Mouse (Mus musculus): ENCODE results near the gene Aes.

Gene Aes

DNA sequence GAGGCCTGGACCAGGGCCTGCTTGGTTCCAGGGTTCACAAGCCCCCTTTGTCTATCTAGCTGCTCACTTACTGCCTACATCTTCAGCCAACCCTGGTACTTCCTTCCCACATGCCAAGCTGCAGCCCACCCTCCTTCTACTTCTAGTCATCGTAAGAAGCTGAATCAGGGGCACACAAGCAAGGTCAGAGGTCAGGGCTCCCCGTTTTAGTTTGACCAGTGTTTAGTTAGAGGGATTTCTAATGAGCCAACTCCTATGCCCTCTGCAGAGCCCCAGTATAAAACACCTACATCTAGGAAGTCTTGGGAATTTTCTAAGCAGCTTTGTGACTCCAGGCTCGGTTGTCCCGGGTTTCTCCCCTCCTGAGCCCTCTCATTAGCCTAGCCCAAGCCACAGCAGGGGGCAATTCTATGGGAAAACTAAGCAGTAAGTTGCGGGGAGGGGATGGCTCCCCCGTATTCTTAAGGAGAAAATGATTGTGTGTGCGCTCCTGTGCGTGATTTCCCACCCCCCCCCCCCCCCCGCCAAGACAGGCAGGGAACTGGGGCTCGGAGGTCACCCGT lies 11.0 kb downstream of the Aes start:
- no peak for DNase-seq

- DNase-seq, result peak; percentile 98
Measured at GRCm38 (mm10) chr10:81570831-81571500, 11.7 kb downstream of the Aes start.

DNA sequence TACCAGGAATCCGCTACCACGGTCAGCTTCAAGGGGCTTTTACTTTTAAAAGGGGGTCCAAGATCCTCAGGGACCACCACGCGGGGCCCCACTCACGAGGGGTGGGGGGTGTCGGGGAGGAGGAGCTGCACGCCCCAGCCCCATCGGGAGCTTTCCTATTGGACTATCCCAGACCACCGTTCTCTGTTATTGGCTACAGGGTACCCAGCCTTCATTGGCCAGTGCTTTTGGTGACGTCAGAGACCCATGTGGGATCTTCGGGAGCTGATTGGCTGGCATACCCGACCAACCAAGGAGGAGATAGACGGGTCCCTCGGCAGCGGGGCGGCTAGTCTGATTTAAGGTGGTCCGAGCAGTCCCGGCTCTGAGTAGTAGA lies 12.2 kb downstream of the Aes start:
- DNase-seq, result peak; percentile 99

DNA sequence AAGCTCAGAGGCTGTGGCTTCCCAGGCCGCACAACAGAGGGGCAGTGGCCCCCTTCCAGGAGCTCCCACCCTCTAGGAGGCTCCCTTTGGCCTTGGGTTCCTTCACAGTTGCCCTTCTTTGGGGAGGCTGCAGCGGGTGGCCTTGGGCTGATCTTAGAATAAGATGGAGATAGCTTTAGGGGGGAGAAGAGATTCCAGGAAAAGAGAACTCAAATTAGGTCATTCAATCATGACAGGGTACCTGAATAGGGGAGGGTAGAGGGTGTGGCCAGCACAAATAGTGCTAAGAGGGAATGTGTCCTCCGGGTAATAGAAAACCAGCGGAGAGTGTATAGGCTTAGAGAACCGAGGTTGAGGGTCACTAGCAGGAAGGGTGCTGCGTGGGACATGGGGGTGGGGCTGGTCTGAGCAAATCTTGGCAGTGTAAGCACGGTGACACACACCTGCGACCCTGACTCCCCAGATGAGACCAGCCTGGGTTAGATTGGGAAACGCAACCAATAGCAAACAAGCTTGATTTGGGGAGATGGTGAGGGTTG lies 12.9 kb downstream of the Aes start:
- DNase-seq, result peak; percentile 39

DNA sequence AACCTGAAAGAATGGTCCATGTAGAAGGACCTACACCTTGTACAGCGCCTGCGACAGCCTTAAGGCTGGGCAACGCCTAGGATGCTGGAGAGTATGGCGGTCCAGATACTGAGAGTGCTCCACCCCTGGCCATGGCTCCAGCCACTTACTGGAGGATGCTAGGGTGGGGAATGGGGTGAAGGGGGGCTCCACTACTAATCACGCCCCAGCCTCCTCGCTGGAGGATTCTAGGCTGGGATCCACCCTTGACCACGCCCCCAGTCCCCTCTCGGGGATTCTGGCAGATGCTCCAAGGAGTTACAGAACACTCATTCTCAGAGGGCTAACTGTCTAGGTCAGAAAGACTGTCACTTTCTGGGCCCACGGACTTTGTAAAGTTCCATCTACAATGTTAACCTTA lies 13.7 kb downstream of the Aes start:
- peak; percentile 64 for DNase-seq

DNA sequence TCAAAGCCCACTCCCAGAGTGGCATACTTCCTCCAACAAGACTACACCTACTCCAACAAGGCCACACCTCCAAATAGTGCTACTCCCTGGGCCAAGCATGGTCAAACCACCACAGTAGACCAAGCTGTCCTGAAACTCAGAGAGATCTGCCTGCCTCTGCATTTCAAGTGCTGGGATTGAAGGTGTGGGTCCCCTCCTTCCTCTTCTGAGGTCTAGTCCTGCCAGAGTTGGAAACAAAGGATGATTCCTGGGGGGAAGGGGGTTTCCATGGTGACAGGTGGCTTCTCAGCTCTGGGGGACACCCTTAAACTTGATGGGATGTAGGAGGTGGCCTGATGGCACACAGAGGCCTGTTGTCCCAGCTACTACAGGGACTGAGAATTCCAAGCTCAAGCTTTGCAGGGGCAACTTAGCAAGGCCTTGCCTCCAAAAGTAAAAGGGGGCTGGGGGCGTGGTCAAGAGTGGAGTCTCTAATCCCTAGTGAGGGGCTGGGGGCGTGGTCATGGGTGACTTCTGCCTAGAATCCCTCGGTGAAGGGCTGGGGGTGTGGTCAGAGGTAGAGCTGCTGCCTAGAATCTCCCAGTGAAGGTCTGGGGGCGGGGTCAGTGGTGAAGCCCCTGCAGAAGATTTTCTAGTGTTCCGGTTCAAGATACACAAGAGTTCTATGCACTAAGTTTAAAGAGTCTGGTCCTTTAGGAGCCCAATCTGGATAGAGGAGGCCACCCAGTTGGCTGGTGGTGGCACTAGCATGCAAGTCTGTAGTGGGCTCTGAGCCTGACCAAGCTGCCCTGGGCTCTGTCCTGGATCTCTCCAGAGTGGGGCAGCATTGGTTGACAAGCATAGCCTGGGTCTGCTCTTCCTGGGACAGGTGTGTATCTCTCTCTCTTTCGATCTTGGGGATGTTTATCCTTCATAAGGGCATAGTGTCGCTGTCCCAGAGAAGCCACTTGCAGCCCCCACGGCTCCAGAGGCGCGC lies 15.1 kb downstream of the Aes start, which contains the start of gene Tle2:
Gene Tle2, plus strand, starts transcription at position 481 of the 976 bp plus-strand sequence.
- DNase-seq, result no peak

- peak; percentile 79 for DNase-seq
Measured at GRCm38 (mm10) chr10:81575208-81575631, 15.9 kb downstream of the Aes start.

GRCm38 (mm10) chr10:81575695-81576094 lies 16.4 kb downstream of the Aes start:
- DNase-seq, result peak; percentile 45

DNA sequence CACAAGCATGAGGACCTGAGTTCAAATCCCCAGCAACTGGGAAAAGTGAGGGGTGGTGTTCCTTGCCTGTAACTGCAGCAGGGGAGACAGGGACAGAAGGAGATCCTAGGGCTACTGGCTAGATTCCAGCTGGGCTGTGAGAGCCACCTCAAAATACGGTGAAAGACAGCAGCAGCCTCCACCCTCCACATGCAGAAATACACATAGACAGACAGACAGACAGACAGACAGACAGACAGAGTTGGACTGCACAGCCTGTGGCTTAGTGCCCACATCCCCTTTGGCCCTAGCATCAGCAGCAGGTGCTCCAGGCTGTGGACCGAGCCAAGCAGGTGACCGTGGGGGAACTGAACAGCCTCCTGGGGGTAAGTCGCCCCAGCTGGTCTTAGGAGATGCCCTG lies 20.7 kb downstream of the Aes start:
- DNase-seq, result no peak

DNA sequence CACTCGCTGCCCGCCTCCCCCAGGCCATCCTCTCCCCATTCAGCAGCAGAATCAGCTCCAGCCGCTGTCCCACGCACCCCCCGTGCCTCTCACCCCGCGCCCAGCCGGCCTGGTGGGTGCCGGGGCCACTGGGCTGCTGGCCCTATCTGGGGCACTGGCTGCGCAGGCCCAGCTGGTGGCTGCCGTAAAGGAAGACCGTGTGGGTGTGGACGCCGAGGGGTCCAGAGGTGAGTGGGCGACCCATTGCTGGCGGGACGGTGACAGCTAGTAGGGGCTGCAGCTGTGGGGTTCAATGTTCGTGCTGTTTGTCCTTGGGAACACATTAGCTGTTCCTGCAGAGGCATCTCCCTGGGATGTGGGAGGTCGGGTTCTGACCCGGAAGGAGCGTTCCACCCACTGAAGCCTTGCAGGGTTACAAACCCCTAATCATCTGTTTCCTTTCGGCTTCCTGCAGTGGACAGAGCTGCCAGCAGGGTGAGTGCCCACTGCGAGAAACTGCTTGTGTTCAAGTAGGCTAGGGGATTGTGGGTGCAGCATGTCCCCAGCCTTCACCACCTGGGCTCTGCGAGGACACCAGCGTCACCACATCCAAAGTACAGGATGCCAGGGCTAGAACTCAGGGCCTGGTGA lies 21.3 kb downstream of the Aes start:
- DNase-seq, result peak; percentile 63

DNA sequence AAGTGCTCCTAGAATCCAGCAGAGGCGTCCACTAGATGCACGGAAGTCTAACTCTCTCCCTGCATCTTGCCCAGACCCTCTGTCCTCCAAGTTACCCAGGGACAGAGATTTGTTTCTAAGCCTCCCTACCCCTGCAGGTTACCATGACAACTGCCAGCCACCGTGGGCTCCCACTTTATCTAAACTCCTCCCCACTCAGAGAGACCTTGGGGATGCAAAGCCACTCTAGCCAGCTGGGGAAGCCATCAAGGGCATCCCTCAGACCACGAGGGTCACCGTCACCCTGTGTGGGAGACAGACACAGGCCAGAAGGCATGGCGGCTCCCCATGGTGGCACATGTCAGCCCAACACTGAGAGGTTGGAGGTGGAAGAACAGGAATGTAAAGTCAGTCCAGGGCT lies 24.1 kb downstream of the Aes start:
- DNase-seq, result no peak

DNA sequence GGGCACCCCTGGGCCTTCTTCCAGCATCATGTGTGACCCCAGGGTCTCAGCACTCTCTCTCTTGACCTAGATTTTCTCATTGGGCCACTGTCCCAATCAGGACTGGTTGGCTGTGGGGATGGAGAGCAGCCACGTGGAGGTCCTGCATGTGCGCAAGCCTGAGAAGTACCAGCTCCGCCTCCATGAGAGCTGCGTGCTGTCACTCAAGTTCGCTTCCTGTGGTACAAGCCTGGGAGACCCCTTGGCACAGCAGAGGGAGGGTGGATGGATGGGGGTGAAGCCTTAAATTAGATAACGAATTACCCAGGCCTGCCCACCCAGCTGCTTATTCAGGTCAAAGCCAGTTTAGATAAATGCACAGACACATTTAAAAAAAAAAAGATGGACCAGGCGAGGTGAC lies 29.5 kb downstream of the Aes start:
- DNase-seq, result no peak

GRCm38 (mm10) chr10:81591846-81592245 lies 32.6 kb downstream of the Aes start:
- no peak for DNase-seq

DNA sequence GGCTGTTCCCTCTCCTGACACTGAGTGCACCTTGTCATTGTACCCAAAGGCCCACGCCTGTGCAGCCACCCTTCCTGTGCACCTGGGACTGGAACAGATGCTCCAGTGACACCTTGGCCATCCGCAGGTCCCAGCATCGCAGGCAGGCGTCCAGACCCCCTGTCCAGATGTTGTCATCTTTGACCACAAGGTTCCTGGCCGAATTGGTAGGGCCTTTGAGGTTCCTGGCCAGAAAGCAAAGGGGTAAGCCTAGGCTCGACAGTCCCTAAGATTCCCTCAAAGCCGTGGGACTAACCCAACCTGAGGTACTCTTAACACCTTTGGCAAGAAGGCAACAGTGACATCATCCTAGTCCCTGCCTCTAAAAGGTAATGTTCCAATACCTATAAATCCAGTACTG lies 33.3 kb downstream of the Aes start:
- DNase-seq, result no peak

GRCm38 (mm10) chr10:81593223-81593622 lies 33.9 kb downstream of the Aes start:
- no peak for DNase-seq

DNA sequence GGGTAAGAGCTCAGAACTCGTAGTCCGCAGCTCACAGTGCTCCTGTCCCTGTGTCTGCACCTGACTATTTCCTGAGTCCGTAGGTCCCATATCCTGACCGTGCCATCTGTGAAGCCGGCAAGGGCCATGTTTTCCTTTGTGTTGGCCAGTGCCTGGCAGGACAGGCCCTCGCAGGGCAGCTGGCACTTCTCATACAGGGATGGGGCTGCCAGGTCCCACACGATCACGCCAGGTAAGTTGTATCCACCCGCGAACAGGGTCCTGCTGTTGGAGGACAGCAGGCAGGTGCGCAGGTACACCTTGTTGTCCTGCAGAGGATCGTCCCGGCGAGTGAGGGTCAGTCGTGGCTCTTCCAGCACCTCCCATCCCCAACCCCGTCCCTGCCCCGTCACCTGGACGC lies 34.6 kb downstream of the Aes start:
- no peak for DNase-seq

DNA sequence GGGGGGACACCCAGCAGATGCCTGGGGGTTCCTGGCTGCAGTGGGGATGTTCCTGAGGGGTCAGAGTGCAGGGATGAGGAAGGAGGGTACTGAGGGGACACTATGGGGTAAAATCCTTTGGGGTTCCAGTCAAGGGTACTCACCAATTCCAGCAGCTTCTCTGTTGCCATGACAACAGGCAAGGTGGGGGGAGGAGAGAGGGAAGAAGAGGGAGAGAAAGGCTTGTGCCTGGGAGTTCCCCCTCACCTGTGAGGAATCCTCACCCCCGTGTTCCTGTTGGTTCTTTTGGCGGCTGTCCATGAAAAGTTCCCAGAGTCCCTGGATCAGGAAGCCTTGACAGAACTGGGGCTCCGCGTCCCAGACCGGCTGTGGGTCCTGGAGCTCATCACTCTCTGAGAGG lies 36.3 kb downstream of the Aes start:
- DNase-seq, result no peak

- DNase-seq, result no peak
Measured at GRCm38 (mm10) chr10:81596611-81597010, 37.3 kb downstream of the Aes start.

- DNase-seq, result peak; percentile 31
Measured at GRCm38 (mm10) chr10:81597137-81597950, 38.1 kb downstream of the Aes start.

- no peak for DNase-seq
Measured at GRCm38 (mm10) chr10:81598342-81598741, 39.1 kb downstream of the Aes start.

DNA sequence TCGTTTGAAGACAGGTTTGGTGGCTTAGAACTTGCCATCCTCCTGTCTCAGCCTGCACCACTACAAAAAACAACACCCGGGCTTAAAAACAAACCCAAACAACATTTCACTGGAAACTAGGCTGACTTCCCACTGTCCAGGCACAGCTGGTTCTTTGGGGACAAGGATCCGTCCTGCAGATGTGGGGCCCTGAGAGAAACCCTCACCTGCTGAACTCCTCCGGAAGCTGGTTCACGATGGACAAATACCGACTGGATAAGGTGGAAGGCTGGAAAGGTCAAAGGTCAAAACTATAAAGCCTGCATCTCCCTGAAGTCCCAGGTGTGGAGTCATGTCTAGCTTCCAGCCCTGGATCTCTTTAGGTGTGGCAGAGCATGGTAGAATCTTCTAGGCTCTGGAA lies 39.6 kb downstream of the Aes start:
- DNase-seq, result no peak

DNA sequence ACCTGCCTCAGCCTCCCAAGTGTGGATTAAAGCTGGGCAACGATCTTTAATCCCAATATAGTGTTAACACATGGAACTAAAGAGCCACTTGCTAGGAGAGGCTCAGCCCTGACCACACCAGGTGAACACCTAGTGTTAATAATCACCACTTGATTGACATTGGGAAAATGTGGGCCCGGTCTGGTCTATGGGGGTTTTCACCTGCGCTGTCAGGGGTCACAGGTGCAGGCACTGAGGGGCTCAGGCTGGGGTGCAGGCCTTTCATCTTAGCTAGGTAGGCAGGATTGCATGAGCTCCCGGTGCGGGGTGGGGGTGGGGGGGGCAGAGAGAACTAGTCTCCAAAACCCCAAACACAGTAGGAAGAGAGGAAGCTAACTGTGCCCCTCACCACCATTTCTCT lies 40.3 kb downstream of the Aes start:
- no peak for DNase-seq
